Mouse (Mus musculus): ENCODE results near the gene Rpl28. TPM values are rescaled to one million over a fixed set of nuclear protein-coding genes. Genes with fewer than 3 reads are reported as not detected.

Rpl28 gene
- total RNA-seq, 2 experiments from 2014 or later, result 1,080 to 1,143 TPM

- no peak for DNase-seq (ENCODE audit: low spot score in 2 of 2)
Measured at GRCm38 (mm10) chr7:4825365-4825764, 32.7 kb downstream of the Rpl28 start.

GRCm38 (mm10) chr7:4830476-4830875, 37.8 kb downstream of the Rpl28 start:
- DNase-seq (ENCODE audit: low spot score in 2 of 2), result no peak

- DNase-seq (ENCODE audit: low spot score in 2 of 2), result no peak
Measured at GRCm38 (mm10) chr7:4835631-4836327, 43.1 kb downstream of the Rpl28 start.

- peak in 1 of 2 experiments; percentile 27 for DNase-seq (ENCODE audit: low spot score in 2 of 2)
Measured at GRCm38 (mm10) chr7:4836351-4836792, 43.7 kb downstream of the Rpl28 start.

- no peak for DNase-seq (ENCODE audit: low spot score in 2 of 2)
Measured at GRCm38 (mm10) chr7:4837639-4838038, 45.0 kb downstream of the Rpl28 start.

GRCm38 (mm10) chr7:4842077-4842476, 49.4 kb downstream of the Rpl28 start:
- no peak for DNase-seq (ENCODE audit: low spot score in 2 of 2)

- no peak for DNase-seq (ENCODE audit: low spot score in 2 of 2)
Measured at GRCm38 (mm10) chr7:4842634-4843131, 50.0 kb downstream of the Rpl28 start.

GRCm38 (mm10) chr7:4843604-4844244, 51.0 kb downstream of the Rpl28 start:
- no peak for DNase-seq (ENCODE audit: low spot score in 2 of 2)

GRCm38 (mm10) chr7:4844245-4844916, 51.7 kb downstream of the Rpl28 start, which contains the start of gene Shisa7:
TSS of gene Shisa7 (minus strand) at chr7:4844696.
- no peak for DNase-seq (ENCODE audit: low spot score in 2 of 2)

Other genes with a start within 250 kb of the Rpl28 start
- gene Syt5, start 245.3 kb upstream of the Rpl28 start, total RNA-seq (2021), result under 1 TPM in 1 of 2 experiments, not detected in 1; 0.25 TPM
- gene Ptprh, start 188.8 kb upstream of the Rpl28 start, total RNA-seq (2021), result not detected
- gene Tmem86b, start 161.5 kb upstream of the Rpl28 start, total RNA-seq (2021), result 1 to 10 TPM; 7.0 to 7.8 TPM
- 10 to 100 TPM; 72.0 to 76.5 TPM for gene Ppp6r1, start 133.9 kb upstream of the Rpl28 start, total RNA-seq (2021)
- 10 to 100 TPM; 25.7 to 27.8 TPM for gene Hspbp1, start 107.8 kb upstream of the Rpl28 start, total RNA-seq (2021)
- 1 to 10 TPM; 6.7 to 7.3 TPM for gene Brsk1, start 102.3 kb upstream of the Rpl28 start, total RNA-seq (2021)
- under 1 TPM; 0.13 to 0.29 TPM for gene Tmem150b, start 67.6 kb upstream of the Rpl28 start, total RNA-seq (2021)
- 10 to 100 TPM; 33.2 to 39.2 TPM for gene Kmt5c, start 52.8 kb upstream of the Rpl28 start, total RNA-seq (2021)
- 1 to 10 TPM; 7.6 to 8.0 TPM for gene Cox6b2, start 39.8 kb upstream of the Rpl28 start, total RNA-seq (2021)
- gene Fam71e2, start 21.6 kb upstream of the Rpl28 start, total RNA-seq (2021), result not detected
- gene Il11, start 10.0 kb upstream of the Rpl28 start, total RNA-seq (2021), result under 1 TPM; 0.18 to 0.29 TPM
- not detected for gene Tmem190, start 9.9 kb upstream of the Rpl28 start, total RNA-seq (2021)
- gene Tmem238, start 3.2 kb upstream of the Rpl28 start, total RNA-seq (2021), result 1 to 10 TPM; 3.7 to 5.2 TPM
- 100 to 1,000 TPM; 122 to 140 TPM for gene Ube2s, start 19.7 kb downstream of the Rpl28 start, total RNA-seq (2021)
- under 1 TPM in 1 of 2 experiments, not detected in 1; 0.05 TPM for gene Shisa7, start 51.8 kb downstream of the Rpl28 start, total RNA-seq (2021)
- gene Isoc2b, start 77.4 kb downstream of the Rpl28 start, total RNA-seq (2021), result 1 to 10 TPM; 2.3 to 2.5 TPM
- 10 to 100 TPM; 10.7 to 11.7 TPM for gene Isoc2a, start 84.3 kb downstream of the Rpl28 start, total RNA-seq (2021)
- not detected for gene Gm36210, start 113.6 kb downstream of the Rpl28 start, total RNA-seq (2021)
- 10 to 100 TPM; 14.0 to 14.6 TPM for gene Zfp628, start 122.3 kb downstream of the Rpl28 start, total RNA-seq (2021)
- 1 to 10 TPM; 4.6 to 5.2 TPM for gene Nat14, start 129.2 kb downstream of the Rpl28 start, total RNA-seq (2021)
- 10 to 100 TPM; 67.3 to 73.3 TPM for gene Ssc5d, start 132.9 kb downstream of the Rpl28 start, total RNA-seq (2021)
- gene Sbk2, start 171.5 kb downstream of the Rpl28 start, total RNA-seq (2021), result 10 to 100 TPM; 13.0 to 15.9 TPM
- gene Sbk3, start 178.3 kb downstream of the Rpl28 start, total RNA-seq (2021), result under 1 TPM in 1 of 2 experiments, not detected in 1; 0.13 TPM
- 10 to 100 TPM; 17.9 to 22.2 TPM for gene Zfp579, start 203.3 kb downstream of the Rpl28 start, total RNA-seq (2021)
- 1 to 10 TPM; 9.0 to 9.6 TPM for gene Zfp524, start 221.5 kb downstream of the Rpl28 start, total RNA-seq (2021)
- gene Fiz1, start 221.8 kb downstream of the Rpl28 start, total RNA-seq (2021), result 10 to 100 TPM; 25.5 to 28.9 TPM
- gene Gm44973, start 222.6 kb downstream of the Rpl28 start, total RNA-seq (2021), result not detected
- 10 to 100 TPM; 24.5 to 27.4 TPM for gene Zfp865, start 227.5 kb downstream of the Rpl28 start, total RNA-seq (2021)
- gene Ccdc106, start 227.7 kb downstream of the Rpl28 start, total RNA-seq (2021), result under 1 TPM; 0.80 to 0.91 TPM
- not detected for gene 4632433K11Rik, start 241.2 kb downstream of the Rpl28 start, total RNA-seq (2021)
- gene Zfp784, start 245.6 kb downstream of the Rpl28 start, total RNA-seq (2021), result 1 to 10 TPM; 5.8 to 6.6 TPM